Mouse (Mus musculus): ENCODE data around the gene Gdi1. TPM values are rescaled to one million over a fixed set of nuclear protein-coding genes. Genes with fewer than 3 reads are reported as not detected.

Gdi1 gene
- total and polyA plus RNA-seq, 2 experiments from 2014 or later = 72.1 to 81.6 TPM

GRCm38 (mm10) chrX:74299721-74300120 is 5.1 kb upstream of the Gdi1 start:
- H3K36me3 ChIP-seq (replicated peaks; ENCODE audit: control insufficient read depth, insufficient read depth, low read length) = peaks cover 26% of the 10 kb centered on the region
- ATAC-seq (ENCODE audit: insufficient read depth, low read depth) = no peak
- WGBS = 62% methylated on average over 3 of the region's 3 CpGs

GRCm38 (mm10) chrX:74312540-74313464 is 8.0 kb downstream of the Gdi1 start, which contains the start of gene Fam50a:
Fam50a (plus strand) TSS chrX:74313033.
- Histone ChIP-seq H3K4me2 (ENCODE audit: low read depth, low read length) (peak within 1 kb of the TSS; percentile 84), H3K27me3 (ENCODE audit: control insufficient read depth, insufficient read depth, low read length) (no peaks in the 10 kb centered on the region), H3K36me3 (replicated peaks; ENCODE audit: control insufficient read depth, insufficient read depth, low read length) (peaks cover 30% of the 10 kb centered on the region), H3K4me1 (ENCODE audit: control insufficient read depth, insufficient read depth) (no peaks in the 10 kb centered on the region), H3K27ac (ENCODE audit: low read depth) (peak within 1 kb of the TSS; percentile 87), H3K9me3 (replicated peaks; ENCODE audit: control insufficient read depth, low read length) (no peaks in the 10 kb centered on the region), H3K4me3 (ENCODE audit: low read depth, low read length) (peak within 1 kb of the TSS; percentile 62), H3K9ac (replicated peaks; ENCODE audit: low read depth, low read length) (peak within 1 kb of the TSS; percentile 77)
- TF ChIP-seq EP300 (IDR thresholded peaks at IDR 0.05; ENCODE audit: low read depth) = no peak
- TF ChIP-seq CTCF (IDR thresholded peaks at IDR 0.05; ENCODE audit: low read depth) = no peak
- ATAC-seq (ENCODE audit: insufficient read depth, low read depth) (peak; percentile 99), DNase-seq (ENCODE audit: low spot score) (peak; percentile 90)
- WGBS = 21% methylated on average over 48 of the region's 59 CpGs

More at GRCm38 (mm10) chrX:74299721-74300120, 5.1 kb upstream of the Gdi1 start:
- no peak overlapping the region for H3K4me2 ChIP-seq (ENCODE audit: low read depth, low read length)
- no peaks in the 10 kb centered on the region for H3K9me3 ChIP-seq (replicated peaks; ENCODE audit: control insufficient read depth, low read length)
- no peaks in the 10 kb centered on the region for H3K27me3 ChIP-seq (ENCODE audit: control insufficient read depth, insufficient read depth, low read length)
- no peak overlapping the region for H3K27ac ChIP-seq (ENCODE audit: low read depth)
- H3K4me1 ChIP-seq (ENCODE audit: control insufficient read depth, insufficient read depth) = no peaks in the 10 kb centered on the region
- no peak overlapping the region for H3K4me3 ChIP-seq (ENCODE audit: low read depth, low read length)
- no peak for DNase-seq (ENCODE audit: low spot score)
- no peak overlapping the region for H3K9ac ChIP-seq (replicated peaks; ENCODE audit: low read depth, low read length)
- TF ChIP-seq EP300 (IDR thresholded peaks at IDR 0.05; ENCODE audit: low read depth) = no peak
- no peak for TF ChIP-seq CTCF (IDR thresholded peaks at IDR 0.05; ENCODE audit: low read depth)

- no peaks in the 10 kb centered on the region for H3K9me3 ChIP-seq (replicated peaks; ENCODE audit: control insufficient read depth, low read length)
- no peaks in the 10 kb centered on the region; the same call in 1 of the 2 replicates for H3K4me1 ChIP-seq (ENCODE audit: control insufficient read depth, insufficient read depth)
- H3K4me2 ChIP-seq (ENCODE audit: low read depth, low read length) = peak within 1 kb of the TSS; percentile 75
- ATAC-seq (ENCODE audit: insufficient read depth, low read depth) = peak; percentile 93
- DNase-seq (ENCODE audit: low spot score) = peak; percentile 24
- 16% methylated on average over 15 of the region's 30 CpGs for WGBS
- H3K27me3 ChIP-seq (ENCODE audit: control insufficient read depth, insufficient read depth, low read length) = no peaks in the 10 kb centered on the region
- peak within 1 kb of the TSS; percentile 50 for H3K4me3 ChIP-seq (ENCODE audit: low read depth, low read length)
- no peaks in the 10 kb centered on the region for H3K36me3 ChIP-seq (replicated peaks; ENCODE audit: control insufficient read depth, insufficient read depth, low read length)
- peak within 1 kb of the TSS; percentile 61 for H3K9ac ChIP-seq (replicated peaks; ENCODE audit: low read depth, low read length)
- H3K27ac ChIP-seq (ENCODE audit: low read depth) = peak within 1 kb of the TSS; percentile 34; the same call in 1 of the 2 replicates
- TF ChIP-seq EP300 (IDR thresholded peaks at IDR 0.05; ENCODE audit: low read depth) (no peak), CTCF (IDR thresholded peaks at IDR 0.05; ENCODE audit: low read depth) (no peak)
These were observed 23.9 kb downstream of the Gdi1 start, which contains the start of gene Plxna3 for GRCm38 (mm10) chrX:74328725-74329161. Plxna3 (plus strand) TSS chrX:74329066.

GRCm38 (mm10) chrX:74329215-74329671 is 24.4 kb downstream of the Gdi1 start:
- Histone ChIP-seq H3K27ac (ENCODE audit: low read depth) (no peak overlapping the region), H3K4me1 (ENCODE audit: control insufficient read depth, insufficient read depth) (no peaks in the 10 kb centered on the region; the same call in 1 of the 2 replicates), H3K4me2 (ENCODE audit: low read depth, low read length) (peak overlapping the region; percentile 75), H3K4me3 (ENCODE audit: low read depth, low read length) (peak overlapping the region; percentile 50), H3K27me3 (ENCODE audit: control insufficient read depth, insufficient read depth, low read length) (no peaks in the 10 kb centered on the region), H3K36me3 (replicated peaks; ENCODE audit: control insufficient read depth, insufficient read depth, low read length) (no peaks in the 10 kb centered on the region), H3K9ac (replicated peaks; ENCODE audit: low read depth, low read length) (peak overlapping the region; percentile 61; the same call in 1 of the 2 replicates), H3K9me3 (replicated peaks; ENCODE audit: control insufficient read depth, low read length) (no peaks in the 10 kb centered on the region)
- ATAC-seq (ENCODE audit: insufficient read depth, low read depth) = no peak
- 27% methylated on average over 10 of the region's 10 CpGs for WGBS
- TF ChIP-seq EP300 (IDR thresholded peaks at IDR 0.05; ENCODE audit: low read depth) = no peak
- TF ChIP-seq CTCF (IDR thresholded peaks at IDR 0.05; ENCODE audit: low read depth) = no peak
- DNase-seq (ENCODE audit: low spot score) = no peak

GRCm38 (mm10) chrX:74330166-74330930 is 25.6 kb downstream of the Gdi1 start:
- no peaks in the 10 kb centered on the region for H3K27me3 ChIP-seq (ENCODE audit: control insufficient read depth, insufficient read depth, low read length)
- H3K4me1 ChIP-seq (ENCODE audit: control insufficient read depth, insufficient read depth) = no peaks in the 10 kb centered on the region; the same call in 1 of the 2 replicates
- H3K27ac ChIP-seq (ENCODE audit: low read depth) = no peak overlapping the region
- H3K4me3 ChIP-seq (ENCODE audit: low read depth, low read length) = no peak overlapping the region
- H3K9ac ChIP-seq (replicated peaks; ENCODE audit: low read depth, low read length) = no peak overlapping the region
- no peak for DNase-seq (ENCODE audit: low spot score)
- H3K4me2 ChIP-seq (ENCODE audit: low read depth, low read length) = peak overlapping the region; percentile 75; the same call in 1 of the 2 replicates
- no peak for TF ChIP-seq EP300 (IDR thresholded peaks at IDR 0.05; ENCODE audit: low read depth)
- no peak for TF ChIP-seq CTCF (IDR thresholded peaks at IDR 0.05; ENCODE audit: low read depth)
- WGBS = 22% methylated on average over 2 of the region's 2 CpGs
- no peak for ATAC-seq (ENCODE audit: insufficient read depth, low read depth)
- no peaks in the 10 kb centered on the region for H3K36me3 ChIP-seq (replicated peaks; ENCODE audit: control insufficient read depth, insufficient read depth, low read length)
- H3K9me3 ChIP-seq (replicated peaks; ENCODE audit: control insufficient read depth, low read length) = no peaks in the 10 kb centered on the region
